Mouse (Mus musculus): ENCODE measurements around the gene Gm36079.
"Not testable (repeated sequence)": the region's sequence is repeated elsewhere in the genome, so short reads cannot be mapped to it uniquely, and the experiment has no call there.

Gene Gm36079

GRCm38 (mm10) chr13:120026911-120027310 is at the start of gene Gm36079:
TSS of gene Gm36079 (minus strand) at chr13:120027011.
- in situ Hi-C loops (cut with MboI, MseI), result not testable (repeated sequence)

DNA sequence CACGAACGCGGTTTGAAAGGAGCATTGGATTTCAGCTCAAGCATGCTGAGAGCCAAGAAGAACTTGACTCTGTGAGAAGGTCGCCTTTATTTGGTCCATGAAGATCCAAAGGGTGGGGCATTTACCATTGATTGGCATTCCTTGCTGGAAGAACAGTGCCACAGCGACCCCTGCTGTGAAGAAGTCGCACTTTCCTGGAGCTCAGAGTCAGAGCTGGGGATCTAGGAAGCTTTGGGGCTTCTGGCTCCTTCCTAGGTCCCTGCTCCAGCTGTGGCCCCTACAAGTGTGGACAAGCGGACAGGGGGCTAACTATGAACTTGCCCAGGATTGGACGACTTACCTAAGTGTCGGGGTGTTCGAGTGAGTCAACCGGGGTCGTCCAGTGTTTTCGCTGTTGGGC is 44.1 kb upstream of the Gm36079 start:
- in situ Hi-C loops (cut with MboI, MseI), result loop anchor here (5.0 to 10.0 kb wide), 2 partner anchors 36 to 446 kb away; partner anchors contain the start of gene Ccl28 (in 1 of the 2)

GRCm38 (mm10) chr13:120070012-120070598 is 43.3 kb upstream of the Gm36079 start:
- in situ Hi-C loops (cut with MboI, MseI), result loop anchor here (5.0 to 10.0 kb wide), 2 partner anchors 37 to 445 kb away; partner anchors contain the start of gene Ccl28 (in 1 of the 2)

GRCm38 (mm10) chr13:120063439-120064089 is 36.8 kb upstream of the Gm36079 start:
- in situ Hi-C loops (cut with MboI, MseI), result loop anchor here in 1 of 2 experiments (10.0 kb wide), 1 partner anchor 249 kb away; no protein-coding TSS in a partner anchor

GRCm38 (mm10) chr13:120062903-120063302 is 36.1 kb upstream of the Gm36079 start:
- in situ Hi-C loops (cut with MboI, MseI), result loop anchor here in 1 of 2 experiments (10.0 kb wide), 1 partner anchor 248 kb away; no protein-coding TSS in a partner anchor

GRCm38 (mm10) chr13:120052085-120052484 is 25.3 kb upstream of the Gm36079 start, which contains the start of gene Gm21188:
TSS of gene Gm21188 (minus strand) at chr13:120052194.
- in situ Hi-C loops (cut with MboI, MseI), result loop anchor here in 1 of 2 experiments (5.0 kb wide), 1 partner anchor 40 kb away; no protein-coding TSS in a partner anchor

DNA sequence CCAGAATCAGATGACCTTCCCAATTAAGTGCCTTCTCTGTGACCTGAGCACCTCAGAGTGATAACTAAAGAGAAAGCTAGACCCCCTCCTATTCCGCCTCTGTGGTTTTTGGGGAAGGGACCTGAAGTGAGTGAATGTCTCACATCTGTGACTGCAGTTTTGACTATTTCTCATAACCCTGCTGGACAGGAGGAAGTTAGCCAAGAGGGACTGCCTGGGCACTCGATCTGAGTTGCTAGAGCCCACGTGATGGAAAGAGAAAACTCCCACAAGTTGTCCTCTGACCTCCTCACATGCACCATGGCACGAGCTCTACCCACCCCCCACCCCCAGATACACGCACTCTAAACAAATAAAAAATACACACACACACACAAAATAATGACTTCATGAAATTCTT is 21.8 kb upstream of the Gm36079 start:
- in situ Hi-C loops (cut with MboI, MseI), result not testable (repeated sequence)

DNA sequence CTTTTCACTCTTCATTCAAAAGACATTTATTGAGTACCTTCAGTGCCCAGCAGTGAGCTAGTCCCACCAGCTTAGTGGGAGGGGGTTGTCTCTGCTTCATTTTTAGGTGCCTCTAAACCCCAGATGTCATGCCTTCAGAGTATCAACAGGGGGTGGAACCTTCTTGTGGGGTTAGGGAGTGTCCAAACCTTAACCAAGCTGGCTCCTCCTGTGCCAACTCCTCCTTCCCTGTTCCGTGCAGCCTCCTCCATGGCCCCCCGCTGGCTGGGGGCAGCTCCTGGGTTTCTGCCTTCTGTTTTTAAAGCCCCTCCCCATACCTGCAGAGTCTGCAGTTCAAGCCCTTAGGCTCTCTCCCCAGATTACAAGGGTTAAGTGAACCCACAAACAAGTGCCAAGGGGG is 21.4 kb upstream of the Gm36079 start:
- in situ Hi-C loops (cut with MboI, MseI), result not testable (repeated sequence)

- in situ Hi-C loops (cut with MboI, MseI), result not testable (repeated sequence)
Observed at GRCm38 (mm10) chr13:120046422-120047209, 19.8 kb upstream of the Gm36079 start.

DNA sequence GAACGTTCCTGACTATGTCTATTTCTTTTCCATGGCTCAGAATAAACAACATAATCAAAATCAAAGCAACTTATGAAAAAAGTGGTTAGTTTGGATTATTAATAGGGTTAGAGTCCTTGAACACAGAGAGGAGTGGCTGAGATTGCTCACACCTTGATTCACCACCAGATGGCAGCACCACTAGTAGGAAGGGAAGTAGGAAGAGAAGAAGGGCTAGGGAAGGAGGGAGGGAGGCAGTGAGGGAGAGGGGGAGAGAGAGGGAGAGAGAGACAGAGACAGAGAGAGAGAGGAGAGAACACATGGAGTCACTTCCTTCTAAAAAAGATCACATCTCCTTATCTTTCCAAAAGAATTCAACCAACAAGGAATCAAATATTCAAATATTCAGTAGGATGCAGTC is 14.3 kb upstream of the Gm36079 start:
- in situ Hi-C loops (cut with MboI, MseI), result not testable (repeated sequence)

- in situ Hi-C loops (cut with MboI, MseI), result not testable (repeated sequence)
Observed at GRCm38 (mm10) chr13:120037881-120038280, 11.1 kb upstream of the Gm36079 start.

DNA sequence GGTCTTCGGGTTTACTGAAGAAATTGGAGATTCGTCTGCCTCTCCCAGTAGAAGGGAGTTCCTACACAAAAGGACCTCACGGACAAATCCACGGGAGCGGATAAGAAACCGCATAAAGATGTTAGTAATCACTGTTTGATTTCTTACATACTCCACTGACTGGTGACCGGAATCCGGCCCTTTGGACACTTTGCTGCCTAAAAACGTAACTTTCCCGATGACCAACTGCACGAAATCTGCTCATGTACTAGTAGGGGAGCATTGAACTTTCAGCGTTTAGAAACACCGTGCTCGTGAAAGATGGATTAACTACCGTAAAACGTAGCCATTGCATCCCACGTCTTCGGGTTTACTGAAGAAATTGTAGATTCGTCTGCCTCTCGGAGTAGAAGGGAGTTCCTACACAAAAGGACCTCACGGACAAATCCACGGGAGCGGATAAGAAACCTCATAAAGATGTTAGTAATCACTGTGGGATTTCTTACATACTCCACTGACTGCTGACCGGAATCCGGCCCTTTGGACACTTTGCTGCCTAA is 9.8 kb upstream of the Gm36079 start:
- in situ Hi-C loops (cut with MboI, MseI), result not testable (repeated sequence)

DNA sequence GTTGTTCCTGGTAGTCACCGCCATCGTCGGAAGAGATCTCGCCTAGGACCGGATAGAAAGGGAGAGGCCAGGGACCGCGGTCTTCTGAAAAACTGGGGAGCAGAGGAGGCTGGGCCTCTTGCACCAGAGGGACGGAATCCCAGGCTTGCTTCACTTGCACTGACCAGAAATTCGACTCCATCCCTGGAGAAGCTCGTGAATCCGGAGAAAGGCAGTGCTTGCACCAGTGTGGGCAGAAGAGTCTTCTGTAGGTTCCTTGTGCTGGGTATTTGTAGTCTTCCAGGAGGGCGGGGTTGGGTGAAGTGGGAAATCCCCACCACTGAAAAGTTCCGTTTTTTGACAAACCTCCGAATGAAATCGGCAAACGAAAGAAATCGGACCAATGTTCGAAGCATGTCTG is 8.3 kb upstream of the Gm36079 start:
- in situ Hi-C loops (cut with MboI, MseI), result not testable (repeated sequence)

DNA sequence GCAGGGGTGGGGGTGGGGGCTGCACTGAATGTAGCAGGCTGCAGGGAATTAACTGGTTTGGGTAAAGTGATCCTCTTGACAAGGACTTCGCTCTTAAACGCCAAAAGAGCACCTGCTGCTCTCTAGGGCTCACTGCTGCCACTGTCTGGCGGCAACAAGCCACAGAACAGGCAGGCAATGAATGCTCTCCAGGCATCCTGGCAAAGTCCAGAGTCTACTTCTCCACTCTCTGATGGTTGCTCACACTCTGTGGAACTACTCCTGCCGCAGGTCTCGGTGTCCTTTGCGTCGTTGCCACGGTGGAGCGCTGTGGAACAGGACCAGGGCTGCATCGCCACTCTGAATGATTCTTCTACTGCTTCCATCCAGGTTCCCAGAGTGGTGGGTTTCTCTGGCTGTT is 7.8 kb upstream of the Gm36079 start:
- in situ Hi-C loops (cut with MboI, MseI), result loop anchor here in 1 of 2 experiments (5.0 kb wide), 1 partner anchor 437 kb away; no protein-coding TSS in a partner anchor

GRCm38 (mm10) chr13:120033516-120034190 is 6.8 kb upstream of the Gm36079 start:
- in situ Hi-C loops (cut with MboI, MseI), result loop anchor here in 1 of 2 experiments (5.0 kb wide), 1 partner anchor 436 kb away; no protein-coding TSS in a partner anchor

DNA sequence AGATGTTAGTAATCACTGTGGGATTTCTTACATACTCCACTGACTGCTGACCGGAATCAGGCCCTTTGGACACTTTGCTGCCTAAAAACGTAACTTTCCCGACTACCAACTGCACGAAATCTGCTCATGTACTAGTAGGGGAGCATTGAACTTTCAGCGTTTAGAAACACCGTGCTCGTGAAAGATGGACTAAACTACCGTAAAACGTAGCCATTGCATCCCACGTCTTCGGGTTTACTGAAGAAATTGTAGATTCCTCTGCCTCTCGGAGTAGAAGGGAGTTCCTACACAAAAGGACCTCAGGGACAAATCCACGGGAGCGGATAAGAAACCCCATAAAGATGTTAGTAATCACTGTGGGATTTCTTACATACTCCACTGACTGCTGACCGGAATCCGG is 4.9 kb upstream of the Gm36079 start:
- in situ Hi-C loops (cut with MboI, MseI), result loop anchor here in 1 of 2 experiments (5.0 kb wide), 1 partner anchor 434 kb away; no protein-coding TSS in a partner anchor

GRCm38 (mm10) chr13:120027368-120027767 is 557 bp upstream of the Gm36079 start:
- in situ Hi-C loops (cut with MboI, MseI), result not testable (repeated sequence)

- in situ Hi-C loops (cut with MboI, MseI), result not testable (repeated sequence)
Observed at GRCm38 (mm10) chr13:120026373-120026772, 438 bp downstream of the Gm36079 start.

- in situ Hi-C loops (cut with MboI, MseI), result not testable (repeated sequence)
Observed at GRCm38 (mm10) chr13:120025576-120025975, 1.2 kb downstream of the Gm36079 start.

GRCm38 (mm10) chr13:120025004-120025403 is 1.8 kb downstream of the Gm36079 start:
- in situ Hi-C loops (cut with MboI, MseI), result not testable (repeated sequence)

DNA sequence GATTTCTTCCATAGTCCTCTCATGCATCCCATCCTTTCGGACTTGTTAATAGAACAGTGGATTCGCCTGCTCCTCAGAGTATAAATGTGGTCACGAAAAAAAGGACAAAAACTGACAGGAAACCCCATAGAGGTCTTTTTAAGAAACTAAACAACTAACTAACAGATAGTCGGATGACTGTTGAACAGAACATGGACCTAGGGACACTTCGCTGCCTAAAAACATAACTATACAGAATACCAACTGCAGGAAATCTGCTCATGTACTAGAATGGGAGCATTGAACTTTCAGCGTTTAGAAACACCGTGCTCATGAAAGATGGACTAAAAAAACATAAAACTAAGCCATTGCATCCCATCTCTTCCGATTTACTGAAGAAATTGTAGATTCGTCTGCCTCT is 2.2 kb downstream of the Gm36079 start:
- in situ Hi-C loops (cut with MboI, MseI), result not testable (repeated sequence)
